Mouse (Mus musculus): ENCODE measurements around the gene Wasf2.
A peak's percentile ranks its signal among the peaks of the same experiment; 100 is the strongest.

Gene Wasf2

DNA sequence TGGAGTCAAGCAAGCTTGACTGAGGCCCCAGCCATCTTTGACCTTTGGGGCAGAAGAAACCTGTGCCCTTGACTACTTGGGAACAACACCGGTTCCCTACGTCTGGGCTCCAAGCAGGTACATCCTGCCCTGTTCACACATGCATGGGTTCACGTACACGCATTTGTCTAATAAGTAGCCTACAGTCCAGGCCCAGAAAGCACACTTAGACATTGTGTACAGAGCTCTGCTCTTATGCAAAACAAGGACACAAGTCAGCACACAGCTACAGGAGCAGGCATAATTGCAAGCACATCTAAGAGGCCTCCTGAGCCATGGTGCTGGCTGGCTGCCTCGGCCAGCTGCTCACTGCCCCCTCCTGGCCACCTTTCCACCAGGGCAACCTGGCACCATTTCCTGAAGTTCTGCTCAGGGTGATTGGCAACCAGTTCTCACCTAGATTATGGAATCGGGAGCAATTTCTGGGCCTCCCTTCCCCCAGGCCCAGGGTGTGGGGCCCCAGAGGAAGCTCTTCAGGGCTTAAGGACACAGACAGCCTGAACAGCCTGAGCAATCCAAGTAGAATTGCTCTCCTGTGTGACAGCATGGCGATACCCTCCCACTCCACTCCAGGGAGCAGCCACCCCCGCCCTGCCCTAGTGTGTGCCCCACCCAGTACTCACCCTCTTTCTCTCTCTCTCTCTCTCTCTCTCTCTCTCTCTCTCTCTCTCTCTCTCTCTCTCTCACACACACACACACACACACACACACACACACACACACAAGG is 70.9 kb downstream of the Wasf2 start:
- DNase-seq (ENCODE audit: low spot score in 2 of 2): peak in 1 of 2 experiments; percentile 52

DNA sequence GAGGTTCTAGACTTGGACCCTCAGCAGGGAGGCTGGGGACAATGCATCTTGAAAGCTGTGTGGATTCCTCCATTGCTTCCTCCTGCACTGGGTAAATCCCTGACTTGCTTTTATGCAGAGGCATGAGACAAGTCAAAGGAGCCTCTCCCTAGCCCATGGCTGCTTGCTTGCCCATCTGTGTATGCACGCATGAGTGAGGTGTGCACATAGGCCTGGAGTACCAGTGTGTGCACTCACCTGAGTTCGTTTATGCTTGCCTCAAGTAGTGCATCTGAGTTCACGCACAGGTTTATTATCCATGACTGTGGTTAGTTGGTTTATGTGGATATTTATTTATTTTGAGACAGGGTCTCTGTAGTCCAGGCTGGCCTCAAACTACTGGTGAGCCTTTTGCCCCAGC is 71.9 kb downstream of the Wasf2 start:
- no peak for DNase-seq (ENCODE audit: low spot score in 2 of 2)

DNA sequence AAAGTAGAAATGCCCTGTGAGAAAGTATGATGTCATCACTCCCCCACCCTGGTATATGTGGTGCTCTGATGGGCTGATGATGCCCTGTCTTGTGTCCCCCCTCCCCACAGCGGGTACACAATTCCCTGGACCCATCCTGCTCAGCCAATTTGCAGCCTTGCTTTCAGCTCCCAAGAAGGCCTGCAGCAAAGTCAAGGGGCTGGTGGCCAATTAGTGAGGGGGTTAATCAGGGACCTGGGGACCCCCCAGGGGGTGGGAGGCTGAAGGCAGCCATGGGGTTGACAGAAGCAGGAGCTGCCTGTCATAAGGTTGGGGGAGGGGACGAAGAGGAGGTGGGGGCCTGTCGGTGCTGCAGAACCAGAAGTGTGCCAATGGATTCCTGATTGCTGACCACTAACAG is 73.3 kb downstream of the Wasf2 start:
- DNase-seq (ENCODE audit: low spot score in 2 of 2): no peak

DNA sequence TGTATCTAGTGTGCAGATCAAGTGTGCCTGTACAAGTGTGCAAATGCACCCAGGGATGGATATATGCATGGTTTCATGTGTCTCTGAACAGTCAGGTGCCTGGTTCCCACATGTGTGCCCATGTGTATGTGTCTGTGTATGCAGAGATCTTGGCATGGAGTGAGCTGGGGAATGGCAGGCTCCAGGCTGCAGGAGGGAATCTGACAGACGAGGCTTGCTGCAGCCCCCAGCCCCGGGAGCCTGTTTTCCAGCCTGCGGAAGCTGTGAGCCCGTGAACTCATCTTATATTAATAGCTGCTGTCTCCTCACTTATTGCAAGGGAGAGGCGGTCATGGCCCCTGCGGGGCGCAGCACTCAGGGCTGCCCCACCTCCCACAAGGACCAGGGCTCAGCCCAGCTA is 74.1 kb downstream of the Wasf2 start:
- no peak for DNase-seq (ENCODE audit: low spot score in 2 of 2)

DNA sequence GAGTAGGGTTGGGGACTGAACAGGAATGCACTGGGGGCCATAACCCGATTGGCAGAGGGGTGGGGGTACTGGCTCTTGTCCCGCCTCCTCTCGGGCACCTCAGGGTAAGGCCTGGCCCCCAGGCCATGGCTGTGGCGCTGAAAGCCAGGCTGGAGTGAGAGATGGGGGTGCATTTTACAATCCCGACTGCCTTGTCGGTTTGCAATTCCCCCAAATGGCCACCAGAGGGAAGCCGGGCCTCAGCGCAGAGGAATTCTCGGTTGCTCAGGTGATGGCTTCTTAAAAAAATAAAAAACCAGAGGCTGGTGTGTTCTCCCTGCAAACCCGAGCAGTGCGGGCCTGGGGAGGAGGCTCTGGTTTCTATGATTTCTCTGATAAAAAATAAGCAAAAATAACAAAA is 79.1 kb downstream of the Wasf2 start:
- peak in 1 of 2 experiments; percentile 58 for DNase-seq (ENCODE audit: low spot score in 2 of 2)

DNA sequence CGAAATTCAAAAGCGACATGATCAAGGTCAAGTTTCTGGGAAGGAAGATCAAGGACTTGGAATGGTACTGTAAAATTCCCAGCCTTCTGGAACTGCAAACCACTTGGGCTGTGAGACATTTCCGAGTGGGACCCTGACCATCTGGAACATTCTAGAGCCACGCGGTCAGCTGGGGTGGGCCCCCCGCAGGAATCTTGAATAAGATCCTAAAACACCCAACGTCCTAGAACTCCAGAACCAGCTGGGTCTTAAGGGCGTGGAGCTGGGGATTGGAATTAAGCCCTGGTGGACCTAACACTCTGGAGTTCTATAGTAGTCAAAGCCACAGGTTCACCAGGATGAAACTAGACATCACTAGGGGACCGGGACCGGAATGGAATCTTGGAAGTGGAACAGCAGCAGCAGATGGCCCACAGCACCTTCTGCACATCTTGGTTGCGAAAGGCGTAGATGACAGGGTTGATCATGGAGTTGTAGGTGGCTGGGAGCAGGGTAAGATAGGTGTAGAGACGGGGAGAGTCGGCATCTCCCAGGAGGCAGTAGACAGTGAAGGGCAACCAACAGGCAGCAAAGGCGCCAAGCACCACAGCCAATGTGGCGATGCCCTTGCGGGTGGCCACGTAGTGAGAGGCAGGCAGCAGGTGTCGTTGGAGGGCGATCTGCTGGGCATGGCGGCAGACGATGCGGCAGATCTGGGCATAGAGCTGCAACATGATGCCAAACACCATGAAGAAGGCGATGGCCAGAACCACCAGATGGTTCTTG is 79.9 kb downstream of the Wasf2 start:
- no peak for DNase-seq (ENCODE audit: low spot score in 2 of 2)

DNA sequence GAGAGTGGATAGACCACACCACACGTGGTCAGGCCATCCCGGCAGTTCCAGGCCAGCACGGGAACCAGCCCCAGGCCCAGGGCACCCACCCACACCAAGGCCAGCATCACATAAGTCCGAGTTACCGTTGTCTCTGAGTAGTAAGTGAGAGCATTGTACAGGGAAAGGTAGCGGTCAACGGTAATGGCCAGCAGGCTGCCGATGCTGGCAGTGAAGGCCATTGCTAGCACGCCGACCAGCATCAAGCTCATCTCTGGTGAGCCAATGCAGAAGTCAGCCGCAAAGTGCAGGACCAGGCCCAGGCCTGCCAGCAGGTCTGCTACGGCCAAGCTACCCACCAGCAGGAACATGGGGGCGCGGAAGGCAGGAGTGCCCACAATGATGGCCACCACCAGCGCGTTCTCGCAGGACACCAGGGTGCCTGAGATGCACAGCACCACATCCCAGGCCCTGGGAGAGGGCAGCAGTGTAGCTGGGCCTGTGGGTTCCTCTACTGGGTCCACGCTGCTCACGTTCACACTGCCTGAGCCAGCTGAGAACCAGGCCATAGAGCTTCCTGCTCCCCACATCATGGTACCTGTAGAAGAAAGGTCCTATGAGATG is 80.6 kb downstream of the Wasf2 start:
- no peak for DNase-seq (ENCODE audit: low spot score in 2 of 2)

DNA sequence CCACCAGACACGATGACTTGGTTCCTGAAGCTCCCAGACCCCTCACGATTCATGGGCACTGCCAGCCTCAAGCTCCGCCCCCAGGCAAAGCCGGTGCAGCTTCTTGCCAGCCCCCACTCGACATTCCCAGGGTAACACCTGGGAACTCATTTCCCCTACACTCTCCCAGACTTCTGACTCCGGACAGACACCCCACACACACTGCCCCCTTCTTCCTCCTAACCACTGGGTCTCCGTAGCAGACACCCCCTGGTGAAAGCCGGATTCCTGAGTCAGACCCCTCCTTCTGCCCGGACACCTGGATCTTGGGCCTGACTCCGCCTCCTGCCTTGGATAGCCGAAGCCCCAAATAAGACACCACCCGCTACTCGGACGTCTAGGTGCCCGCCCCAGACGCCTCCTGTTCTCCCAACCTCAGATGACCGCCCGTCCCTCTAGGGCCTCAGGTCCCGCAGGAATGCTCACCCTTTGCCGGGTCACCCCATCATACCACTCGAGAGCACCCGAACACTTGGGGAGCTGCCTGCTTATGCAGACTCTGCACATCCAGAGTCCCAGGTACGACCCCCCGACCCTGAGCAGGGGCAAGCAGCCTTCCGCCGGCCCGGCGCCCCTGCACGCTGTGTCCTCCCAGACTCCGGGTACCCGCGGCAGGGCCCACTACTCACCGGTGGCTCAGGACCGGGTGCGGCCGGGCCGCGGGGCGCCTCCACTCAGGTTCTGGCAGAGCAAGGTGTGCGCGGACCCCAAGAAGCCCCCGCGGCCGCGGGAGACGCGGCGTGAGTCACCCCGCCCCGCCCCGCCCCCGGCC is 81.7 kb downstream of the Wasf2 start, which contains the start of the genes Cd164l2 and Gpr3:
TSS of gene Cd164l2 (plus strand) at position 381 of the 811 bp plus-strand sequence.
TSS of gene Gpr3 (minus strand) at position 786 of the 811 bp plus-strand sequence.
- no peak for DNase-seq (ENCODE audit: low spot score in 2 of 2)

DNA sequence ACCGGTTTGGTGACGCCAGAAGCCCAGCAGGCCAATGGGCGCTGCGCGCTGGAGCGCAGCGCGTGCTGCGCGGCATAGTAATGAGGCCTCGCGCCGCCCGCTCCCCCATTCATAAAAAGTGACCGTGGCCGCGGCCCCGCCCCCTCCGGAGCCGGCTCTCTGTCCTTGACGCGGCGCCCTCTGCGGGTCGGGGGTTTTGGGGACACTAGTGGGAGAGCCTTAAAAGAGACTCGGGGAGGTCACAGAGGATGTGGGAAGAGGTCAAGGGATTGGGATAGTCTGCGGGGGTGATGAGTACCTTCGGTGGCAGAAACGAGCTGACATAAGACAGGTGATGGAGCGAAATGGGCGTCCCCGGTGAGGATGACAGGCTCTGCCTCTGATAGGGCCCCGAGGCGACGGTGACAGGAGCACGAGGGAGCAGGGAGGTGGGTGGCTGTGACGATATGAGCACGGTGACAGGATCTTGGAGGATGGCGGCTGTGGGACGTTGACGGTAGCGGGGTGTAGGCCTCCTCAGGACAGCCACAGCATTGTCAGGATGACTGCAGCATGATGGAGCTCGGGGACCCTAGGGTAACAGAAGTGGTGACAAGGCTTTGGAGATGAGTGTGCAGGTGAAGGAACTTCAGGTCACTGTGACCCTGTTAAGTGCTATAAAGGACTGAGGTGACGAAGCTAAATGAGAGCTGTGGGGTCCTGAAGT is 82.4 kb downstream of the Wasf2 start:
- peak; percentile 66 to 80 for DNase-seq (ENCODE audit: low spot score in 2 of 2)

DNA sequence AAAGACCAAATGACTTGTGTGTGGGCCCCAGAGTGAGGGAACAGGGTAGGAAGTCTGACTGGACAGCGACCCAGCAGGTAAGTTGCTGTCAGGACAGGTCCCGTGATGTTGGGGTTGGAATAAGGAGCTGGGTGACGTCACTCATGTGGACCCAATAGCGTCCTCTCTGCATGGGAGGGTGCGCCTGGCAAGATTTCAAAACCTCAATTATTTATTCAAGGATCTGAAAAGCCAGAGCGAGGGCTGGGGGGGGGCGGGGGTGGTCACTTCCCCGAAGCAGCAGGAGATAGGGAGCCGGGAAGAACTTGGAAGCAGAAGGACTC is 82.9 kb downstream of the Wasf2 start:
- no peak for DNase-seq (ENCODE audit: low spot score in 2 of 2)

DNA sequence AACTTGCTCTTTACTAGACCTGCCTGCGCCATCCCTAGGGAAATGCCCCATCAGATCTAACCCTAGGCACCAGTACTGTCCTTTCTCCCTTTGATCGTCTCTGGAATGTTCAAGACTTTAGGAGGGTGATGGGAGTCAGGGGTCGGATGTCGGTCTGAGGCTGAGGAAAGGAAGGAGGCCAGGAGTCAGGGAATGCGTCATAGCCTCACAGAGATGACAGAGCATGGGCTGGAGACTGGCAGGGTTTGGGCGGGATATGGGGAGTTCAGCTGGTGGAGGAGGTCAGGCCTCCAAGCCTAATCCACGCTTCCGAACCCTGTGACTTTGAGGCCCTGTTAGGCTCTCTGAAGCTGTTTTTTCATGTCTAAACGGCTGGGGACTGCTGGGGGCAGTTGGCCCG is 83.4 kb downstream of the Wasf2 start:
- no peak for DNase-seq (ENCODE audit: low spot score in 2 of 2)

DNA sequence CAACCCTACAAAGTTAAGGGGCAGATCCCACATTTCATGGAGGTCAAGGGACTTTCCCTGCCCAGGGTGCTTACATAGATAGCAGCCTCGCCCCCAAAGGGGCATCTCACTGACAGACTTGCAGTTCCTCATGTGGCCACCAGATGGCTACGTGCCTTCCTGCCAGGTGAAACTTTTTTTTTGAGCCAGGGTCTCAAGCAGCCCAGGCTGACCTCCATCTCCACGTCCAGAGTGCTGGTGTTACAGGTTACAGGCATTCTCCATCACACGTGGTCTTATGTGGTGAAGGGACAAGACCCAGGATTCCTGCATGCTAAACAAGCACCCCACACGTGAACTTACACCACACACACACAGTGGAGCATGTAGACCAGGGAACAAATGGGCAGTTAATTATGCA is 87.3 kb downstream of the Wasf2 start:
- no peak for DNase-seq (ENCODE audit: low spot score in 2 of 2)

DNA sequence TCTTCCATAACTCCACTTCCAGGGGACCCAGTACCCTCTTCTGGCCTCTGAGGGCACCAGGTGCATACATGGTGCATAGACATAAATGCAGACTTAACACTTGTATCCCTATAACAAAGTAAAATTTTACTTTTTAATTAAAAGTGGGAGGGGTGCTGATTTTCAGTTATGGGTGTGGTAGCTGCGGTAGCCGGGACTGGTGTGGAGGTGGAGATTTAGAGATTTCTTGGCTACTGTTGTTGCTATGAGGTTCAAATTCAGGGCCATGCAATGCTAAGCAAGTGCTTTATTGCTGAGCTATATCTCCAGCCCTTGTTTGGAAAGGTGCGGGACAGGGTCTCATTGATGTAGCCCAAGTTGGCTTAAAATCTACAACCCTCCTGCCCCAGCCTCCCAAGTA is 88.4 kb downstream of the Wasf2 start:
- DNase-seq (ENCODE audit: low spot score in 2 of 2): no peak

DNA sequence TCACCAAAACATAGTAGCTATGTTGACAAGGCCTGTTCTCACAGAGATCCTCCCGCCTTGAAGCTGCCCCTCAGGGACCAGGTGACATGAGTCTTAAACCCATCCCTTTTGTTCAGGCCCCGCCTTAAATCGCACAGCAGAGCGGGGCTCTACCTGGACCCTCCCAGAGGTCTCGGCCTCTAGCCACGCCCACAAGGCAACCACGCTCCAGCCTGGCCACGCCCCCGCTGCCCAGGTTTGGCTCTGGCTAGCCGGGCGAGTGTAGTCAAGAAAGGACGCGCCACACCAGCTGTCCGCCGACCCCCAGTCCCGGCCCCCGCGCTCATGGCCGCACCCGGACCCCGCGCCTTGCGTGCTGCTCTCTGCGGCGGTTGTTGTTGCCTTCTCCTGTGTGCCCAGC is 90.4 kb downstream of the Wasf2 start:
- no peak for DNase-seq (ENCODE audit: low spot score in 2 of 2)

DNA sequence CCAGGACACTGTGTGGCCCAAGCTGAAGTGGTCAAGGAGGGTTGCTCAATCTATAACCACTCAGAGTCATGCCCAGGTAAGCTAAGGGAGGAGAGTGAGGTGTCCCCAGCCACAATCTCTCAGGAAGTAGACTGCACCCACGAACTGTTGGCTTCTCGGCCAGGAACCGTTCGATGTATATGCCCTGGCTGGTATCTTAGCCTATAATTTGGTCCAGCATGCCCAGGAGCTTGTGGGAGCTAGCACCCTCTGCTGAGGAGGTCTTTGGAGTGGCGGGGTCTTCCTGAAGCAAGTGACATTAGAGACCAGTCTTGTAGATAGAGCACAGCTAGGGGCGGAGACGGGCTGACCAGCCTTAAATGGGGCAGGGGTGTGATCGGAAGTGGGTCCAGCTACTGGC is 91.4 kb downstream of the Wasf2 start:
- no peak for DNase-seq (ENCODE audit: low spot score in 2 of 2)

DNA sequence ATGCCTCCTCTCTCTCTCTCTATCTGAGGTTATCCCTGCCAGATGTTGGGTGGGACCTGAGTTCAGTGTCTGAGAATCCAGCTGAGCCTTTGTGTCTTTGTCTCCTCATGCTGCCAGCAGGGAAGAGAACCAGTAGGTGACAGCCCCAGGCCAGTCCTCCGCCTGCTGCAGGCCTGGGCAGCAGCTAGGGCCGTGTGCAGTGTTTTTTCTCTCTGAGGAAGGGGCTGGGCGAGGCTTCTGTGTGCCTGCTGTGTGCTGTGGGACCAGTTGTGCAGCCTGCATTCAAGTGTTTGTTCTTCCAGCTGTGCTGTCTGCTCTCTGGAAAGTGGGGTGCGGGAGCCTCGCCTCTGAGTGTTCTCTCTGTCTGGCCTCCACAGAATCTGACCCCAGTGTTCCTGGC is 93.6 kb downstream of the Wasf2 start:
- DNase-seq (ENCODE audit: low spot score in 2 of 2): no peak

DNA sequence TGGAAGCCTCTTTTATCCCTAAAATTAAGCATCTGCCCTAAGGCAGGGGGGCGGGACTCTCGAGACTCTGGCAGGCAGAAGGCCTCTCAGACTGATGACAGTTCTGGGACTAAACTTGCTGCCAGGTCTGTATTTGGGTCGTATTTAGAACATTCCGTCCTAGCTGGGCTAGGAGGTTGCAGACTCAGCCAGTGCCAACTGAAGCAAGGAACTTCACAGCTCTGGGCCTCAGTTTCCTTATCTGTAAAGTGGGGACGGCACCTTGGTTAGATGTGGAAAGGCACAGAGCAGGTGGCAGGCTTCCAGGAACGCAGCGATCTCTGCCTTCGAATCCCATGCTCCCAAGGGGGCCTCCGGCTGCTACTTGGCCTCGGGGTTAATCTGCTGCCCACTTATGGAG is 95.8 kb downstream of the Wasf2 start:
- DNase-seq (ENCODE audit: low spot score in 2 of 2): no peak

DNA sequence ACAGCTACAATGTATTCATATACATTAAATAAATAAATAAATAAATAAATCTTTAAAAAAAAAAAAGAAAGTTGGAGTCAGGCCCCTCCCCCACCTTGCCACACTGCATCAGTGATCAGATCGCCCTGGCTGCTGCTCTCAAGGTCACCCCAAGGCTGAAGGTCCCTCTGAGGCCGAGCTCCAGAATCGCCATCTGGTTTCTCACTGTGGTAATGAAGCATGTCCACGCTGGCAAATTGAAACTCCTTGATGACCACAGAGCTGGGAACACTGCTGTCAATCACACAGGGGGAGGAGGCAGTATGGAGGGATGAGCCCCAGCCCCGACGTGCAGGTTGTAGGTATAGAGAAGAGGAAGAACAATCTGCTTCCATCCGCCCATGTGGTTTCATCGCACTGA is 97.3 kb downstream of the Wasf2 start:
- no peak for DNase-seq (ENCODE audit: low spot score in 2 of 2)

DNA sequence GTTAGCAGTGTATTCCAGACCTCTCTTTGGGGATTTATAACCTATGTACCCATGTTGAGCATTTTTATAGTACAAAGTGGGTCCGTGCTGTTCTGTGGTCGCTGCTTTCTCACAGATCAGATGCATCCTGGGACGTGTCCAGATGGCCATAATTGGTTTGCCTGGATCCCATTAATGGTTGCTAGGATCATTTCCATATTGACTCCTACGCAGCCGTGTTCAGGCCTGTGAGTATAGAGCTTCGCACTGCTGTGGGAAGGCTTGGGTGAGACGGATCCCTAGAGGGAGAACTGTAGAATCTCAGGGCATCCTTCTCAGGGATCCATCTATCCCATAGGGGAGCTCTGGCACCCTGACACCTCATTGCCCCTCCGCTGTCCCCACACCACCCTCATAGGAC is 99.3 kb downstream of the Wasf2 start:
- no peak for DNase-seq (ENCODE audit: low spot score in 2 of 2)

DNA sequence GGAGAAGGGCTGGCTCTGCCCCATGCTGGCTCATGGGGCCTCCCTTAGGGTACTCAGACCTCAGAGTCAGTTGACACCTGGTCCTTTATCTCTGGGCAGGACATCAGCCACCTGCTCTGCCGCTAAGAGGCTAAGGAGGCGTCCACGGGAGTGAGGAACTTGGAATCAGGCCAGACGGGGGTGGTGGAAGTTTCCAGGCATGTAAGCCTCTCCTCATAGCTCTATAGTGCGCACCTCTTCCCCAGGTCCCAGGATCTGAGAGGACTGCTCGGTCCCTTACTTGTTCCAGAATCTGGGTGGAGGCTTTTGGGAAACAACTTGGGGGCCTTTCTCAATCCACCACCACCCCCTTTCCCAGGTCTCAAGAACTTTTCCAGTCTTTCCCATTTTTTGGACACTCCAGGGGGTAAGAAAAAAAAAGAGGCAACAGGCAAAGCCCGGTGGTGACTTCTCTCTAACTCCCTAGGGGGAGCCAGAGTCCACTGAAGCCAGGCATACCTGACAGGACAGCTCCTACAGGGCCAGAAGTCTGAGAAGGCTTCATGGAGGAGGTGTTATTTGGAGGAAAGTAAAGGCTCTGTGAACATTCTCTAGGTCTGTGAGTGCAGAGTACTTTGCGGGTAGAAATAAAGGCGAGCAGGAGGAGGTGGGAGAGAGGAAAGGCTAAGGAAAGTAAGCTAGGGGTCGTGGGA is 103.1 kb downstream of the Wasf2 start:
- no peak for DNase-seq (ENCODE audit: low spot score in 2 of 2)

DNA sequence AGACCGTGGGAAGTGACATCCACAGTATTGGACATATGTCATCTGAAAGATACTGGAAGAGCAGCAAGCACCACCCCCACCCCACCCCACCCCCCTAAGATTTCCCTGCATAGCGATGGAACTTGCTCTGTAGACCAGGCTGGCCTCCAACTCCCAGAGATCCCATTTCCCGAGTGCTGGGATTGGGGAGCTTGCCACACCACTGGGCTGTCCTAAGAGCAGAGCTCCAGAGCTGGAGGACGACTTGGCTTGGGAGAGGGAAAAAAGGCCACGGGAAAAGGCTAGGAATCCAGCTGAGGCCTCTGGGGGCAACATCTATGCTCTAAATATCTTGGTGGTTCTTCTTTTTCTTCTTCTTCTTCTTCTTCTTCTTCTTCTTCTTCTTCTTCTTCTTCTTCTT is 104.5 kb downstream of the Wasf2 start:
- no peak for DNase-seq (ENCODE audit: low spot score in 2 of 2)

All from frontal cortex, postnatal 10 days (tissue).